Mouse (Mus musculus) neural tube, embryonic 11.5 days (tissue): ENCODE measurements around the gene Myt1. TPM values are rescaled to one million over a fixed set of nuclear protein-coding genes. Genes with fewer than 3 reads are reported as not detected.

Source experiments
- ATAC-seq: fragments of 200-750 bp; cut with Nextera tagmentation; 2 replicates; pipeline ENCODE4 v1.8.0; 2017; ENCODE audit warnings: moderate number of reproducible peaks, mild to moderate bottlenecking, moderate TSS enrichment, moderate library complexity; ENCODE audit not compliant: insufficient read depth, low FRiP score, low TSS enrichment
- DNase-seq: peaks from one replicate; pipeline ENCODE4 v3.0.0-alpha.2; 2015; ENCODE audit warnings: low spot score
- H3K27ac ChIP-seq: fragments of 300-500 bp; sonication (generic); 2 replicates; pipeline ENCODE4 v1.5.1; 2014; ENCODE audit warnings: low read depth, mild to moderate bottlenecking, low read length
- H3K27me3 ChIP-seq: fragments of 300-500 bp; sonication (generic); 2 replicates; pipeline ENCODE4 v1.6.1; 2014; ENCODE audit warnings: mild to moderate bottlenecking, low read length, mixed read lengths; ENCODE audit not compliant: control insufficient read depth, insufficient read depth
- H3K36me3 ChIP-seq: fragments of 300-500 bp; sonication (generic); 2 replicates; pipeline ENCODE4 v1.6.1; 2014; ENCODE audit warnings: mild to moderate bottlenecking, low read length, moderate library complexity, mixed read lengths; ENCODE audit not compliant: control insufficient read depth, insufficient read depth
- H3K4me1 ChIP-seq: fragments of 300-500 bp; sonication (generic); 2 replicates; pipeline ENCODE4 v1.6.1; 2014; ENCODE audit warnings: low read length, mixed read lengths; ENCODE audit not compliant: control insufficient read depth, insufficient read depth
- H3K4me2 ChIP-seq: fragments of 300-500 bp; sonication (generic); 2 replicates; pipeline ENCODE4 v1.6.1; 2014; ENCODE audit warnings: low read depth, mild to moderate bottlenecking, moderate library complexity
- H3K4me3 ChIP-seq: fragments of 300-500 bp; sonication (generic); 2 replicates; pipeline ENCODE4 v1.5.1; 2014; ENCODE audit warnings: low read depth, low read length
- H3K9ac ChIP-seq: fragments of 300-500 bp; sonication (generic); 2 replicates; pipeline ENCODE4 v1.6.1; 2014; ENCODE audit warnings: mild to moderate bottlenecking, low read length
- H3K9me3 ChIP-seq: fragments of 300-500 bp; sonication (generic); 2 replicates; pipeline ENCODE4 v1.6.1; 2016; ENCODE audit warnings: low read length; ENCODE audit not compliant: control insufficient read depth
- WGBS: fragments of 180-500 bp; shearing (Covaris S2); extraction: QIAGEN DNeasy Blood & Tissue Kit; methylation state at CpG from one replicate; pipeline ENCODE4 v1.1.7; 2014; 5-methylcytosine and 5-hydroxymethylcytosine counted together
- polyA plus RNA-seq: library from polyadenylated mRNA; unstranded; fragments of >200 nt; fragmentation: Nextera tagmentation; extraction: Ambion mirVana; gene quantifications from 2 replicates; pipeline ENCODE4 v1.2.1, GENCODE M21; 2014

The Myt1 gene
- polyA plus RNA-seq, 1 experiment from 2014 or later, result 42.3 TPM

DNA sequence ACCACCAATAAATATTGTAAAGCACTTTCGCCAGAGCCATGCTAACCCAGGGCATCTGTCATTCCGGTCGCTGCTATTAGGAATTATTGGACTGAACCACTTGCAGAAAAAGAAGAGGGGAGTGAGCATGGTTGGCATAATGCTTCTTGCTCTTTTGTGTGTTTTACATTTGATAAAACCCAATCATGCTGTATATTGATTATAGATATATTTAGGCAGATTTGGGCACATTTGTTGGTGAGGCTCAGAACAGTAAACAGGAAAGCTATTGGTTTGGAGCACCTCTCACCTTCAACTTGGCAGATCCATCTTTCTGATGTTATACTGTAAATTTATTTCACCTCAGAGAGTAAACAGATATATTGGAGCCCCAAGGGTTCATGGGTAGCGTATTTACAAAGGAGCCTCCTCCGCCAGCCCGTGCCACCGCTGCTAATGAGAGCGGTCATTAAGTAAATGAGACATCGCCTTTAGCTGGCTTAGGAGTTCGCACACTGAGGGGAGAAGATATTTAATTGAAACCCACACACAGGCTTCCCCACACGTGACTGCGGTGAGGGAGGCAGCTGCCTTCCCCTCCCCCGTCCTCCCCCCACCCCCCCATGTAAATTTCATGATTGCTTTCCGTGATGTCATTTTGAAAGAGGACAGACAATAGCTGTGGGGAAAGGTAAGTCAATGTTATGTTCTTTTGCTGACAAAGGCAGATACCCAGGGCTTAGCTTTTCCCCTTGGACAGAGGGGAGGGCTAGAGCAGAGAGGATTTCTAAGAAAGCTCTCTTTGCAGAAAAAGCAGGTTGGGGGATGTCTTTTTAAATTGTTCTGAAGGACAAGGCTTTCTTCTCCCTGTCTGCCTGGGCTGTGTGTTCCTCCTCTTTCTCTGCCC lies 3.8 kb downstream of the Myt1 start:
- peak; percentile 39; the same call in 1 of the 2 replicates for ATAC-seq
- Histone ChIP-seq H3K4me1 (peaks cover 11% of the 10 kb centered on the region), H3K36me3 (no peaks in the 10 kb centered on the region), H3K4me3 (peak overlapping the region; percentile 36), H3K4me2 (peak overlapping the region; percentile 52), H3K9me3 (no peaks in the 10 kb centered on the region), H3K27me3 (no peaks in the 10 kb centered on the region), H3K27ac (peak overlapping the region; percentile 91), H3K9ac (peak overlapping the region; percentile 55)
- 45% methylated on average over 14 of the region's 14 CpGs for WGBS
- DNase-seq, result peak; percentile 62

GRCm38 (mm10) chr2:181768451-181768850 lies 5.3 kb downstream of the Myt1 start:
- Histone ChIP-seq H3K9me3 (no peaks in the 10 kb centered on the region), H3K4me3 (peak overlapping the region; percentile 36), H3K36me3 (no peaks in the 10 kb centered on the region), H3K4me1 (peaks cover 4% of the 10 kb centered on the region), H3K27ac (no peak overlapping the region), H3K27me3 (no peaks in the 10 kb centered on the region), H3K4me2 (peak overlapping the region; percentile 52), H3K9ac (no peak overlapping the region)
- ATAC-seq (no peak), DNase-seq (no peak)

GRCm38 (mm10) chr2:181769397-181769796 lies 6.3 kb downstream of the Myt1 start:
- no peaks in the 10 kb centered on the region for H3K27me3 ChIP-seq
- H3K4me2 ChIP-seq, result peak overlapping the region; percentile 52
- no peak for DNase-seq
- H3K9ac ChIP-seq, result no peak overlapping the region
- H3K36me3 ChIP-seq, result no peaks in the 10 kb centered on the region
- no peaks in the 10 kb centered on the region for H3K9me3 ChIP-seq
- no peak overlapping the region for H3K27ac ChIP-seq
- H3K4me1 ChIP-seq, result no peaks in the 10 kb centered on the region; the same call in 1 of the 2 replicates
- no peak for ATAC-seq
- peak overlapping the region; percentile 36 for H3K4me3 ChIP-seq
- 85% methylated on average over 2 of the region's 2 CpGs for WGBS

GRCm38 (mm10) chr2:181773203-181773602 lies 10.1 kb downstream of the Myt1 start:
- H3K4me3 ChIP-seq, result no peak overlapping the region
- H3K4me2 ChIP-seq, result no peak overlapping the region
- no peaks in the 10 kb centered on the region for H3K4me1 ChIP-seq
- no peak overlapping the region for H3K9ac ChIP-seq
- H3K27me3 ChIP-seq, result no peaks in the 10 kb centered on the region
- no peak for DNase-seq
- ATAC-seq, result no peak
- H3K27ac ChIP-seq, result no peak overlapping the region
- H3K9me3 ChIP-seq, result no peaks in the 10 kb centered on the region
- H3K36me3 ChIP-seq, result no peaks in the 10 kb centered on the region
- WGBS, result 72% methylated on average over 2 of the region's 2 CpGs

GRCm38 (mm10) chr2:181775786-181776185 lies 12.7 kb downstream of the Myt1 start:
- Histone ChIP-seq H3K9me3 (no peaks in the 10 kb centered on the region), H3K9ac (no peak overlapping the region), H3K4me3 (no peak overlapping the region), H3K4me2 (no peak overlapping the region), H3K36me3 (no peaks in the 10 kb centered on the region), H3K4me1 (no peaks in the 10 kb centered on the region; the same call in 1 of the 2 replicates), H3K27ac (no peak overlapping the region), H3K27me3 (no peaks in the 10 kb centered on the region)
- ATAC-seq, result no peak
- 80% methylated on average over 1 of the region's 1 CpGs for WGBS
- no peak for DNase-seq

GRCm38 (mm10) chr2:181777715-181778114 lies 14.6 kb downstream of the Myt1 start:
- DNase-seq, result peak; percentile 1
- no peak overlapping the region for H3K27ac ChIP-seq
- H3K4me1 ChIP-seq, result peaks cover 3% of the 10 kb centered on the region; the same call in 1 of the 2 replicates
- H3K36me3 ChIP-seq, result no peaks in the 10 kb centered on the region
- no peak overlapping the region for H3K4me3 ChIP-seq
- no peak overlapping the region for H3K4me2 ChIP-seq
- 58% methylated on average over 2 of the region's 2 CpGs for WGBS
- no peaks in the 10 kb centered on the region for H3K9me3 ChIP-seq
- no peaks in the 10 kb centered on the region for H3K27me3 ChIP-seq
- H3K9ac ChIP-seq, result no peak overlapping the region
- no peak for ATAC-seq

DNA sequence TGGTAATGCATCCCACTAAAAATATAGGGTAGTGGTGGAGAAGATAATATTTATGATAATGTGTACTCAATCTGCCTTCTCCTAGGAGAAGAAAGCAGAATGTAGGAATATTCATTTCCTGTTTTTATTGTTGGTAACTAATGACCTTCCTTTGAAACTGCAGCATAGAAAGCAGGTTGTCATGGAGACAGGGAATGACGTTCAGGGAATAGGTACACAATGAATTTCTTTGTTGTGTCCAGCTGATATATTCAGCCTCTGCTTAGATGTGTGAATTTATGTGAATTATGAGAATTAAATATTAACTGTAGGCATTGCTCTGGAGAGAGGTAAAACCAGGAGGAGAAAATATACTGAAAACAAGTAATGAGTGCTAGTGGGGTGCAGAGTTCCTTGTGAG lies 18.3 kb downstream of the Myt1 start:
- ATAC-seq, result no peak
- H3K9ac ChIP-seq, result no peak overlapping the region
- no peak overlapping the region for H3K4me2 ChIP-seq
- no peaks in the 10 kb centered on the region for H3K36me3 ChIP-seq
- no peak for DNase-seq
- H3K4me1 ChIP-seq, result peaks cover 3% of the 10 kb centered on the region; the same call in 1 of the 2 replicates
- no peaks in the 10 kb centered on the region for H3K27me3 ChIP-seq
- 0 out of 2 replicates have a peak overlapping the region, but pooled peaks have one; percentile 7 for H3K27ac ChIP-seq
- H3K4me3 ChIP-seq, result no peak overlapping the region
- WGBS, result 26% methylated on average over 1 of the region's 1 CpGs
- H3K9me3 ChIP-seq, result no peaks in the 10 kb centered on the region

GRCm38 (mm10) chr2:181787852-181788251 lies 24.7 kb downstream of the Myt1 start:
- Histone ChIP-seq H3K9me3 (no peaks in the 10 kb centered on the region), H3K27ac (no peak overlapping the region), H3K27me3 (no peaks in the 10 kb centered on the region), H3K36me3 (0 out of 2 replicates have a peak, but pooled peaks cover 2% of the 10 kb centered on the region), H3K4me3 (no peak overlapping the region), H3K4me1 (no peaks in the 10 kb centered on the region), H3K4me2 (no peak overlapping the region), H3K9ac (no peak overlapping the region)
- ATAC-seq (no peak), DNase-seq (no peak)
- 60% methylated on average over 5 of the region's 5 CpGs for WGBS

GRCm38 (mm10) chr2:181789396-181789795 lies 26.3 kb downstream of the Myt1 start:
- Histone ChIP-seq H3K27ac (no peak overlapping the region), H3K9me3 (no peaks in the 10 kb centered on the region), H3K4me3 (no peak overlapping the region), H3K27me3 (no peaks in the 10 kb centered on the region), H3K9ac (no peak overlapping the region), H3K36me3 (0 out of 2 replicates have a peak, but pooled peaks cover 2% of the 10 kb centered on the region), H3K4me1 (no peaks in the 10 kb centered on the region), H3K4me2 (no peak overlapping the region)
- no peak for ATAC-seq
- no peak for DNase-seq
- 82% methylated on average over 6 of the region's 6 CpGs for WGBS
